Mouse (Mus musculus) E14TG2a.4 (cell line): ENCODE results near the gene Carmil1.

Experiments used
- H3K27me3 ChIP-seq: 2 replicates; pipeline ENCODE4 v1.6.1; 2014; ENCODE audit warnings: low read length, control low read depth; ENCODE audit not compliant: insufficient read depth
- H3K36me3 ChIP-seq: 2 replicates; pipeline ENCODE4 v1.6.1; 2014; ENCODE audit warnings: low read length, control low read depth; ENCODE audit not compliant: insufficient read depth
- H3K4me1 ChIP-seq: replicated peaks from 2 replicates; pipeline ENCODE4 v1.6.1; 2014; ENCODE audit warnings: low read depth, low read length, control low read depth
- H3K4me3 ChIP-seq: replicated peaks from 2 replicates; pipeline ENCODE4 v1.5.1; 2014; ENCODE audit warnings: mild to moderate bottlenecking, low read length
- H3K9me3 ChIP-seq: 2 replicates; pipeline ENCODE4 v1.6.1; 2014; ENCODE audit warnings: low read length, control low read depth
- CTCF ChIP-seq: conservative IDR thresholded peaks from 2 replicates; pipeline ENCODE4 v1.5.1; 2014; ENCODE audit warnings: low read length
- NANOG ChIP-seq: IDR thresholded peaks from 2 replicates; pipeline ENCODE4 v1.6.1; 2014; ENCODE audit warnings: borderline replicate concordance, low read length, mixed read lengths
- POU5F1 ChIP-seq: IDR thresholded peaks from 2 replicates; pipeline ENCODE4 v1.6.1; 2014; ENCODE audit warnings: low read length, borderline replicate concordance

The Carmil1 gene

GRCm38 (mm10) chr13:24144141-24144540 lies 136.5 kb downstream of the Carmil1 start:
- Histone ChIP-seq H3K4me1 (no peaks in the 10 kb centered on the region), H3K9me3 (no peaks in the 10 kb centered on the region), H3K36me3 (peaks cover 7% of the 10 kb centered on the region; the same call in 1 of the 2 replicates), H3K27me3 (no peaks in the 10 kb centered on the region), H3K4me3 (no peak overlapping the region)
- TF ChIP-seq CTCF = no peak
- no peak for TF ChIP-seq NANOG
- TF ChIP-seq POU5F1 = no peak

- Histone ChIP-seq H3K4me3 (no peak overlapping the region), H3K4me1 (peaks cover 18% of the 10 kb centered on the region), H3K27me3 (no peaks in the 10 kb centered on the region), H3K9me3 (no peaks in the 10 kb centered on the region), H3K36me3 (peaks cover 16% of the 10 kb centered on the region; the same call in 1 of the 2 replicates)
- no peak for TF ChIP-seq CTCF
- TF ChIP-seq NANOG = no peak
- no peak for TF ChIP-seq POU5F1
These were observed 143.8 kb downstream of the Carmil1 start for GRCm38 (mm10) chr13:24136836-24137235.

- H3K36me3 ChIP-seq = peaks cover 11% of the 10 kb centered on the region; the same call in 1 of the 2 replicates
- TF ChIP-seq NANOG (no peak), CTCF (no peak), POU5F1 (no peak)
- no peaks in the 10 kb centered on the region for H3K9me3 ChIP-seq
- H3K27me3 ChIP-seq = no peaks in the 10 kb centered on the region
- H3K4me3 ChIP-seq = no peak overlapping the region
- H3K4me1 ChIP-seq = peaks cover 18% of the 10 kb centered on the region
These were observed 145.0 kb downstream of the Carmil1 start for GRCm38 (mm10) chr13:24135282-24136230.

GRCm38 (mm10) chr13:24132866-24133265 lies 147.7 kb downstream of the Carmil1 start:
- H3K4me3 ChIP-seq = no peak overlapping the region
- TF ChIP-seq CTCF = no peak
- TF ChIP-seq NANOG = no peak
- no peak for TF ChIP-seq POU5F1
- H3K9me3 ChIP-seq = peaks cover 5% of the 10 kb centered on the region; the same call in 1 of the 2 replicates
- H3K27me3 ChIP-seq = no peaks in the 10 kb centered on the region
- H3K36me3 ChIP-seq = peaks cover 6% of the 10 kb centered on the region; the same call in 1 of the 2 replicates
- H3K4me1 ChIP-seq = peaks cover 15% of the 10 kb centered on the region

GRCm38 (mm10) chr13:24131319-24131718 lies 149.3 kb downstream of the Carmil1 start:
- no peak for TF ChIP-seq CTCF
- peaks cover 5% of the 10 kb centered on the region; the same call in 1 of the 2 replicates for H3K9me3 ChIP-seq
- H3K4me3 ChIP-seq = no peak overlapping the region
- 0 out of 2 replicates have a peak, but pooled peaks cover 2% of the 10 kb centered on the region for H3K36me3 ChIP-seq
- H3K27me3 ChIP-seq = no peaks in the 10 kb centered on the region
- H3K4me1 ChIP-seq = peaks cover 7% of the 10 kb centered on the region

- peaks cover 7% of the 10 kb centered on the region for H3K4me1 ChIP-seq
- no peak for TF ChIP-seq POU5F1
- no peak for TF ChIP-seq CTCF
- no peak for TF ChIP-seq NANOG
- H3K4me3 ChIP-seq = no peak overlapping the region
- 0 out of 2 replicates have a peak, but pooled peaks cover 2% of the 10 kb centered on the region for H3K36me3 ChIP-seq
- no peaks in the 10 kb centered on the region for H3K27me3 ChIP-seq
- H3K9me3 ChIP-seq = peaks cover 5% of the 10 kb centered on the region; the same call in 1 of the 2 replicates
These were observed 149.9 kb downstream of the Carmil1 start for GRCm38 (mm10) chr13:24130741-24131140.

- no peak for TF ChIP-seq NANOG
- no peak for TF ChIP-seq CTCF
- H3K9me3 ChIP-seq = peaks cover 5% of the 10 kb centered on the region; the same call in 1 of the 2 replicates
- H3K4me1 ChIP-seq = no peaks in the 10 kb centered on the region
- no peaks in the 10 kb centered on the region for H3K27me3 ChIP-seq
- 0 out of 2 replicates have a peak, but pooled peaks cover 2% of the 10 kb centered on the region for H3K36me3 ChIP-seq
- no peak overlapping the region for H3K4me3 ChIP-seq
These were observed 151.9 kb downstream of the Carmil1 start for GRCm38 (mm10) chr13:24128731-24129130.

GRCm38 (mm10) chr13:24125865-24126264 lies 154.7 kb downstream of the Carmil1 start:
- H3K36me3 ChIP-seq = 0 out of 2 replicates have a peak, but pooled peaks cover 2% of the 10 kb centered on the region
- H3K4me3 ChIP-seq = no peak overlapping the region
- TF ChIP-seq CTCF (no peak), POU5F1 (no peak), NANOG (no peak)
- no peaks in the 10 kb centered on the region for H3K27me3 ChIP-seq
- peaks cover 5% of the 10 kb centered on the region; the same call in 1 of the 2 replicates for H3K9me3 ChIP-seq
- no peaks in the 10 kb centered on the region for H3K4me1 ChIP-seq
